In genomic region chr1:159783842-159784241, GRCm38 (mm10) we compare ENCODE assay signal across 9 mouse cellular contexts.
A peak's percentile ranks its signal among the peaks of the same experiment; 100 is the strongest.
DNase-seq lines count a peak whose midpoint lies in the region; ATAC-seq and TF ChIP-seq lines count a peak whose summit lies in the region.
"Had no signal": no experiment of that assay in that cellular context is flagged by ENCODE, and none has a peak within 500 bp of the region (broad histone marks: within the 10 kb centered on the region; RNA-seq: fewer than 3 reads in every experiment).

No protein-coding gene starts in this region.

- no peaks in the 10 kb centered on the region for H3K36me3 ChIP-seq in spleen, adult 2 months (ENCODE audit: control insufficient read depth, insufficient read depth, low read length)
- H3K36me3 ChIP-seq in liver, embryonic 14.5 days (replicated peaks; ENCODE audit: control insufficient read depth, insufficient read depth, low read depth): no peaks in the 10 kb centered on the region
- H3K36me3 ChIP-seq in stomach, postnatal 0 days (ENCODE audit: control insufficient read depth, insufficient read depth, low read length): no peaks in the 10 kb centered on the region
- H3K36me3 ChIP-seq: neural tube, embryonic 12.5 days had no signal

- 39% methylated on average over 5 of the region's 5 CpGs for WGBS in spleen, adult 2 months
- 21% methylated on average over 5 of the region's 5 CpGs for WGBS in liver, embryonic 14.5 days (ENCODE audit: insufficient replicate concordance)
- WGBS in stomach, postnatal 0 days: 36% methylated on average over 5 of the region's 5 CpGs

- intact Hi-C loops in gastrocnemius, postnatal 36 days (cut with DNase I): loop anchor here (5.0 kb wide), 1 partner anchor 387 kb away; no protein-coding TSS in a partner anchor

- no peak overlapping the region for H3K27ac ChIP-seq in spleen, adult 2 months (ENCODE audit: insufficient read depth, low read length)
- H3K27ac ChIP-seq in liver, embryonic 14.5 days: no peak overlapping the region
- no peak overlapping the region for H3K27ac ChIP-seq in stomach, postnatal 0 days (replicated peaks)
- H3K27ac ChIP-seq: neural tube, embryonic 12.5 days had no signal

- no peak overlapping the region for H3K9ac ChIP-seq in liver, embryonic 14.5 days (replicated peaks)
- H3K9ac ChIP-seq in stomach, postnatal 0 days (ENCODE audit: low read length): no peak overlapping the region
- H3K9ac ChIP-seq: neural tube, embryonic 12.5 days had no signal

- peak; percentile 10; the same call in 1 of the 2 replicates for TF ChIP-seq CTCF in spleen, adult 2 months (IDR thresholded peaks at IDR 0.05; ENCODE audit: extremely low read depth, insufficient read depth, insufficient read length, insufficient replicate concordance)
- TF ChIP-seq CTCF in liver, embryonic 14.5 days (IDR thresholded peaks at IDR 0.05; ENCODE audit: low read depth): peak; percentile 65
- TF ChIP-seq CTCF in stomach, postnatal 0 days (IDR thresholded peaks at IDR 0.05; ENCODE audit: low read depth): peak; percentile 79

- no peak overlapping the region for H3K4me3 ChIP-seq in spleen, adult 2 months (ENCODE audit: extremely low read depth, insufficient read depth, insufficient read length)
- H3K4me3 ChIP-seq in liver, embryonic 14.5 days (ENCODE audit: insufficient read depth in 1 of 2, low read depth in 2 of 2, low read length in 2 of 2): no peak overlapping the region
- no peak overlapping the region for H3K4me3 ChIP-seq in stomach, postnatal 0 days (ENCODE audit: low read depth, low read length)
- H3K4me3 ChIP-seq: neural tube, embryonic 12.5 days had no signal

- no peak for TF ChIP-seq EP300 in liver, embryonic 14.5 days (IDR thresholded peaks at IDR 0.05; ENCODE audit: low read depth)
- TF ChIP-seq EP300 in stomach, postnatal 0 days (optimal IDR thresholded peaks at IDR 0.05): no peak

- no peak for TF ChIP-seq POLR2A in spleen, adult 2 months (IDR thresholded peaks at IDR 0.05; ENCODE audit: low read depth, low read length)

- DNase-seq in gastrocnemius, postnatal 10 days: peak; percentile 14
- no peak for DNase-seq in gastrocnemius, postnatal 36 days
- peak in 1 of 2 experiments; percentile 4 for DNase-seq in spleen, adult 2 months (ENCODE audit: low read depth in 1 of 2, low spot score in 2 of 2)
- no peak for DNase-seq in spleen, adult 12 weeks (ENCODE audit: low spot score)
- DNase-seq in cerebellum, adult 8-10 months: peak; percentile 71
- no peak for DNase-seq in liver, embryonic 14.5 days (ENCODE audit: low read depth in 3 of 3, low spot score in 3 of 3)
- peak; percentile 33 for DNase-seq in stomach, postnatal 0 days (ENCODE audit: low spot score)

- no peaks in the 10 kb centered on the region for H3K27me3 ChIP-seq in spleen, adult 2 months (ENCODE audit: control insufficient read depth, insufficient read depth, low read length)
- H3K27me3 ChIP-seq in liver, embryonic 14.5 days (ENCODE audit: control insufficient read depth, insufficient read depth, low read length): no peaks in the 10 kb centered on the region
- H3K27me3 ChIP-seq in stomach, postnatal 0 days (ENCODE audit: control insufficient read depth, insufficient read depth, low read length): no peaks in the 10 kb centered on the region
- H3K27me3 ChIP-seq: neural tube, embryonic 12.5 days had no signal

- no peak overlapping the region for H3K4me2 ChIP-seq in liver, embryonic 14.5 days (ENCODE audit: low read depth)
- H3K4me2 ChIP-seq in stomach, postnatal 0 days (replicated peaks; ENCODE audit: low read depth): no peak overlapping the region
- H3K4me2 ChIP-seq: neural tube, embryonic 12.5 days had no signal

- H3K4me1 ChIP-seq in spleen, adult 2 months (ENCODE audit: control insufficient read depth, insufficient read depth, insufficient read length): no peaks in the 10 kb centered on the region
- no peaks in the 10 kb centered on the region for H3K4me1 ChIP-seq in liver, embryonic 14.5 days (replicated peaks; ENCODE audit: control insufficient read depth in 2 of 2, insufficient read depth in 2 of 2, low read length in 1 of 2)
- H3K4me1 ChIP-seq in stomach, postnatal 0 days (replicated peaks; ENCODE audit: control insufficient read depth, insufficient read depth): no peaks in the 10 kb centered on the region
- H3K4me1 ChIP-seq: neural tube, embryonic 12.5 days had no signal

- H3K9me3 ChIP-seq in liver, embryonic 14.5 days (ENCODE audit: control insufficient read depth, low read length): no peaks in the 10 kb centered on the region
- H3K9me3 ChIP-seq in stomach, postnatal 0 days (ENCODE audit: control insufficient read depth, low read length): no peaks in the 10 kb centered on the region
- H3K9me3 ChIP-seq: neural tube, embryonic 12.5 days had no signal

- ATAC-seq in granulocyte monocyte progenitor cell, adult 5-6 weeks (replicated peaks; ENCODE audit: poor library complexity, severe bottlenecking): peak; percentile 82
- ATAC-seq in liver, embryonic 14.5 days (ENCODE audit: insufficient read depth): no peak
- no peak for ATAC-seq in stomach, postnatal 0 days (ENCODE audit: low FRiP score, low TSS enrichment)

Comparison
In these comparisons a context has a peak if more than half of its experiments do, and no peak if none do; other contexts are left out.
1. DNase-seq: peak in gastrocnemius, postnatal 10 days (single experiment), cerebellum, adult 8-10 months (single experiment) and stomach, postnatal 0 days (single experiment); none in gastrocnemius, postnatal 36 days (0 of 2), spleen, adult 12 weeks (single experiment) and liver, embryonic 14.5 days (0 of 3).
2. CTCF ChIP-seq: peak in every context shown above with its lines; median percentile 79 in stomach, postnatal 0 days; 65 in liver, embryonic 14.5 days; 10 in spleen, adult 2 months.